Mouse (Mus musculus) liver, postnatal 0 days (tissue): ENCODE measurements around the gene Dnph1. TPM values are rescaled to one million over a fixed set of nuclear protein-coding genes. Genes with fewer than 3 reads are reported as not detected.

Source experiments
- ATAC-seq: fragments of 200-750 bp; cut with Nextera tagmentation; 2 replicates; pipeline ENCODE4 v1.8.0; 2017; ENCODE audit warnings: mild to moderate bottlenecking, moderate library complexity
- DNase-seq: peaks from one replicate; pipeline ENCODE4 v3.0.0-alpha.2; 2016
- H3K27ac ChIP-seq: fragments of 300-500 bp; sonication (generic); 2 replicates; pipeline ENCODE4 v1.5.1; 2014; ENCODE audit warnings: antibody characterized with exemption, moderate library complexity, mild to moderate bottlenecking, low read depth
- H3K27me3 ChIP-seq: fragments of 300-500 bp; sonication (generic); 2 replicates; pipeline ENCODE4 v1.6.1; 2014; ENCODE audit warnings: low read length, control low read depth, mixed read lengths; ENCODE audit not compliant: insufficient read depth
- H3K36me3 ChIP-seq: fragments of 300-500 bp; sonication (generic); replicated peaks from 2 replicates; pipeline ENCODE4 v1.6.1; 2014; ENCODE audit warnings: mild to moderate bottlenecking, control low read depth, low read length, moderate library complexity, mixed read lengths; ENCODE audit not compliant: insufficient read depth
- H3K4me1 ChIP-seq: fragments of 300-500 bp; sonication (generic); 2 replicates; pipeline ENCODE4 v1.6.1; 2014; ENCODE audit warnings: antibody characterized with exemption, mild to moderate bottlenecking, control low read depth; ENCODE audit not compliant: insufficient read depth
- H3K4me2 ChIP-seq: fragments of 300-500 bp; sonication (generic); 2 replicates; pipeline ENCODE4 v1.6.1; 2014; ENCODE audit warnings: low read depth, mild to moderate bottlenecking, low read length, moderate library complexity, mixed read lengths
- H3K4me3 ChIP-seq: fragments of 300-500 bp; sonication (generic); 2 replicates; pipeline ENCODE4 v1.5.1; 2014; ENCODE audit warnings: low read depth, low read length
- H3K9ac ChIP-seq: fragments of 300-500 bp; sonication (generic); replicated peaks from 2 replicates; pipeline ENCODE4 v1.6.1; 2014; ENCODE audit warnings: mild to moderate bottlenecking, moderate library complexity
- H3K9me3 ChIP-seq: fragments of 300-500 bp; sonication (generic); 2 replicates; pipeline ENCODE4 v1.6.1; 2016; ENCODE audit warnings: mild to moderate bottlenecking, control low read depth, low read length, mixed read lengths
- CTCF ChIP-seq: sonication (generic); IDR thresholded peaks from 2 replicates; pipeline ENCODE4 v1.5.1; 2016; ENCODE audit warnings: antibody characterized with exemption, low read depth
- EP300 ChIP-seq: IDR thresholded peaks from 2 replicates; pipeline ENCODE4 v1.6.1; 2016; ENCODE audit warnings: antibody characterized with exemption, low read depth, mild to moderate bottlenecking
- WGBS: fragments of 180-500 bp; shearing (Covaris S2); extraction: QIAGEN DNeasy Blood & Tissue Kit; methylation state at CpG from one replicate; pipeline ENCODE4 v1.1.7; 2014; ENCODE audit not compliant: insufficient replicate concordance; 5-methylcytosine and 5-hydroxymethylcytosine counted together
- polyA plus RNA-seq: library from polyadenylated mRNA; unstranded; fragments of >200 nt; fragmentation: Nextera tagmentation; extraction: Ambion mirVana; gene quantifications from 2 replicates; pipeline ENCODE4 v1.2.1, GENCODE M21; 2015

Dnph1 gene
- polyA plus RNA-seq, 1 experiment from 2014 or later, result 8.6 TPM

GRCm38 (mm10) chr17:46505617-46506016 lies 9.1 kb downstream of the Dnph1 start:
- no peaks in the 10 kb centered on the region for H3K9me3 ChIP-seq

GRCm38 (mm10) chr17:46511059-46511710 lies 14.7 kb downstream of the Dnph1 start:
- Histone ChIP-seq H3K4me1 (no peaks in the 10 kb centered on the region), H3K9ac (no peak overlapping the region), H3K4me2 (no peak overlapping the region), H3K27me3 (no peaks in the 10 kb centered on the region), H3K9me3 (no peaks in the 10 kb centered on the region), H3K36me3 (no peaks in the 10 kb centered on the region), H3K4me3 (no peak overlapping the region), H3K27ac (no peak overlapping the region)
- 55% methylated on average over 10 of the region's 11 CpGs for WGBS
- peak; percentile 63 for TF ChIP-seq CTCF
- TF ChIP-seq EP300, result no peak
- no peak for DNase-seq
- ATAC-seq, result no peak

More at GRCm38 (mm10) chr17:46505617-46506016, 9.1 kb downstream of the Dnph1 start:
- Histone ChIP-seq H3K9ac (no peak overlapping the region), H3K4me3 (no peak overlapping the region), H3K4me1 (no peaks in the 10 kb centered on the region), H3K4me2 (no peak overlapping the region), H3K27me3 (no peaks in the 10 kb centered on the region), H3K27ac (no peak overlapping the region), H3K36me3 (no peaks in the 10 kb centered on the region)
- 74% methylated on average over 3 of the region's 3 CpGs for WGBS
- DNase-seq (no peak), ATAC-seq (no peak)
- TF ChIP-seq CTCF (no peak), EP300 (no peak)

GRCm38 (mm10) chr17:46513329-46513728 lies 16.8 kb downstream of the Dnph1 start:
- Histone ChIP-seq H3K4me2 (no peak overlapping the region), H3K4me3 (no peak overlapping the region), H3K36me3 (no peaks in the 10 kb centered on the region), H3K4me1 (no peaks in the 10 kb centered on the region), H3K9ac (no peak overlapping the region), H3K9me3 (no peaks in the 10 kb centered on the region), H3K27me3 (no peaks in the 10 kb centered on the region), H3K27ac (no peak overlapping the region)
- TF ChIP-seq EP300 (no peak), CTCF (no peak)
- 54% methylated on average over 2 of the region's 2 CpGs for WGBS
- peak; percentile 40; the same call in 1 of the 2 replicates for ATAC-seq
- DNase-seq, result no peak

GRCm38 (mm10) chr17:46519971-46520370 lies 23.5 kb downstream of the Dnph1 start:
- Histone ChIP-seq H3K4me2 (peak overlapping the region; percentile 49; the same call in 1 of the 2 replicates), H3K36me3 (no peaks in the 10 kb centered on the region), H3K9ac (no peak overlapping the region), H3K4me3 (no peak overlapping the region), H3K9me3 (no peaks in the 10 kb centered on the region), H3K4me1 (no peaks in the 10 kb centered on the region), H3K27ac (no peak overlapping the region), H3K27me3 (0 out of 2 replicates have a peak, but pooled peaks cover 4% of the 10 kb centered on the region)
- DNase-seq (no peak), ATAC-seq (no peak)
- TF ChIP-seq CTCF (no peak), EP300 (no peak)
- WGBS, result 51% methylated on average over 10 of the region's 10 CpGs

- H3K9me3 ChIP-seq, result no peaks in the 10 kb centered on the region
- no peak overlapping the region for H3K27ac ChIP-seq
- 21% methylated on average over 25 of the region's 25 CpGs for WGBS
- DNase-seq, result no peak
- no peak overlapping the region for H3K9ac ChIP-seq
- 0 out of 2 replicates have a peak overlapping the region, but pooled peaks have one; percentile 1 for H3K4me3 ChIP-seq
- no peaks in the 10 kb centered on the region for H3K36me3 ChIP-seq
- 0 out of 2 replicates have a peak, but pooled peaks cover 4% of the 10 kb centered on the region for H3K27me3 ChIP-seq
- peak overlapping the region; percentile 49 for H3K4me2 ChIP-seq
- TF ChIP-seq CTCF, result no peak
- ATAC-seq, result no peak
- no peaks in the 10 kb centered on the region for H3K4me1 ChIP-seq
Observed at GRCm38 (mm10) chr17:46520385-46520979, 24.0 kb downstream of the Dnph1 start.

GRCm38 (mm10) chr17:46521174-46521573 lies 24.7 kb downstream of the Dnph1 start:
- H3K27me3 ChIP-seq, result 0 out of 2 replicates have a peak, but pooled peaks cover 4% of the 10 kb centered on the region
- ATAC-seq (no peak), DNase-seq (no peak)
- no peaks in the 10 kb centered on the region for H3K4me1 ChIP-seq
- H3K36me3 ChIP-seq, result no peaks in the 10 kb centered on the region
- 68% methylated on average over 9 of the region's 9 CpGs for whole genome bisulfite sequencing
- H3K9ac ChIP-seq, result no peak overlapping the region
- TF ChIP-seq CTCF (no peak), EP300 (no peak)
- H3K9me3 ChIP-seq, result no peaks in the 10 kb centered on the region
- no peak overlapping the region for H3K27ac ChIP-seq
- H3K4me3 ChIP-seq, result no peak overlapping the region
- H3K4me2 ChIP-seq, result peak overlapping the region; percentile 49
